Mouse (Mus musculus): ENCODE results near the gene Cysrt1. TPM values are rescaled to one million over a fixed set of nuclear protein-coding genes. Genes with fewer than 3 reads are reported as not detected.
"Not testable (repeated sequence)": the region's sequence is repeated elsewhere in the genome, so short reads cannot be mapped to it uniquely, and the experiment has no call there.

Gene Cysrt1
- polyA plus RNA-seq, 1 experiment from 2014 or later = 0.59 TPM

DNA sequence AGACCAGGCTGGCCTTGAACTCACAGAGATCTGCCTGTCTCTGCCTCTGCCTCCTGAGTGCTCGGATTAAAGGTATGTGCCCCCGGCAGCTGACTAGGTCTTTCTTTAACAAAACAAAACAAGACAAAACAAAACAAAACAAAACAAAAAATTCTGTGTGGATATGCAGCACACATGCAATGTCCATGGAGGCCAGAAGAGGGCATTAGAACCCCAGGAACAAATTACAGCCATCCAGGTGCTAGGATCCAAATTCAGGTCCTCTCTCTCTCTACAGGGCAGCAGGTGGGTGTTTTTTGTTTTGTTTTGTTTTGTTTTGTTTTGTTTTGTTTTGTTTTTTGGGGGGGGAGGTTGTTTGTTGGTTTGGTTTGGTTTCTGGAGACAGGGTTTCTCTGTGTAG lies 16.6 kb upstream of the Cysrt1 start:
- H3K9me3 ChIP-seq (ENCODE audit: control insufficient read depth, low read length) = no peaks in the 10 kb centered on the region
- H3K36me3 ChIP-seq (replicated peaks; ENCODE audit: control insufficient read depth, insufficient read depth) = no peaks in the 10 kb centered on the region
- H3K27ac ChIP-seq = no peak overlapping the region
- no peak overlapping the region for H3K4me3 ChIP-seq (replicated peaks; ENCODE audit: low read length)
- H3K4me2 ChIP-seq (replicated peaks) = no peak overlapping the region
- 47% methylated on average over 2 of the region's 2 CpGs for whole genome bisulfite sequencing
- H3K27me3 ChIP-seq (ENCODE audit: control insufficient read depth, insufficient read depth, low read length) = 0 out of 2 replicates have a peak, but pooled peaks cover under 1% of the 10 kb centered on the region
- H3K4me1 ChIP-seq (replicated peaks; ENCODE audit: control insufficient read depth, insufficient read depth, low read length) = peaks cover 23% of the 10 kb centered on the region
- ATAC-seq (ENCODE audit: low FRiP score) = no peak
- H3K9ac ChIP-seq = no peak overlapping the region
- no peak for DNase-seq (ENCODE audit: low spot score)

GRCm38 (mm10) chr2:25257250-25257649 lies 15.0 kb upstream of the Cysrt1 start:
- H3K36me3 ChIP-seq (replicated peaks; ENCODE audit: control insufficient read depth, insufficient read depth); H3K27me3 ChIP-seq (ENCODE audit: control insufficient read depth, insufficient read depth, low read length); ATAC-seq (ENCODE audit: low FRiP score); H3K4me2 ChIP-seq (replicated peaks); H3K9ac ChIP-seq; DNase-seq (ENCODE audit: low spot score); H3K4me3 ChIP-seq (replicated peaks; ENCODE audit: low read length); H3K27ac ChIP-seq; H3K9me3 ChIP-seq (ENCODE audit: control insufficient read depth, low read length): not testable (repeated sequence)
- peaks cover 15% of the 10 kb centered on the region for H3K4me1 ChIP-seq (replicated peaks; ENCODE audit: control insufficient read depth, insufficient read depth, low read length)
- WGBS = 91% methylated on average over 5 of the region's 5 CpGs

DNA sequence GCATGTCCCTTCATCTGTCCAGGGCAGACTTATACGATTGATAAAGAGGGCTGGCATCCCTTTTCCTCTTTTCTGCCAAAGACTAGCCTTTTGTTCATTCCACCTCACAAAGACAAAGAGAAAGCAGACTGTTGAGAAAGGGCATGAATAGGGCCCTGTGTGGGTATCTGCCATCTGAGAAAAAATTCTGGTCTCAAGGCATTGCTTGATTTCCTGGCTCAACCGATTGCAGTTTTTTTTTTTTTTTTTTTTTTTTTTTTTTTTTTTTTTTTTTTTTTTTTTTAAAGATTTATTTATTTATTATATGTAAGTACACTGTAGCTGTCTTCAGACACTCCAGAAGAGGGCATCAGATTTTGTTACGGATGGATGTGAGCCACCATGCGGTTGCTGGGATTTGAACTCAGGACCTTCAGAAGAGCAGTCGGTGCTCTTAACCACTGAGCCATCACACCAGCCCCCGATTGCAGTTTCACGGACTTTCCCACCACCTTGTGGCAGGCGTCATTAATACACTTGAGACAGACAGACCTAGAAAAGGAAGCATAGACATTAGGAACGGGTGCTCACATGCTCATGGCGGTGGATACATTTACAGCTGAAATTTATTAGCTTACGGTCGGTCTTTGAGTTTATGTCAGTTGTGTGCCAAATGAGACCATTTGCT lies 14.3 kb upstream of the Cysrt1 start:
- H3K4me2 ChIP-seq (replicated peaks) = peak overlapping the region; percentile 100
- peak overlapping the region; percentile 73 for H3K9ac ChIP-seq
- H3K4me3 ChIP-seq (replicated peaks; ENCODE audit: low read length) = peak overlapping the region; percentile 70
- not testable (repeated sequence) for H3K27me3 ChIP-seq (ENCODE audit: control insufficient read depth, insufficient read depth, low read length); ATAC-seq (ENCODE audit: low FRiP score); DNase-seq (ENCODE audit: low spot score); H3K27ac ChIP-seq; H3K9me3 ChIP-seq (ENCODE audit: control insufficient read depth, low read length)
- 61% methylated on average over 11 of the region's 12 CpGs for WGBS
- peaks cover 12% of the 10 kb centered on the region for H3K36me3 ChIP-seq (replicated peaks; ENCODE audit: control insufficient read depth, insufficient read depth)
- H3K4me1 ChIP-seq (replicated peaks; ENCODE audit: control insufficient read depth, insufficient read depth, low read length) = peaks cover 15% of the 10 kb centered on the region

DNA sequence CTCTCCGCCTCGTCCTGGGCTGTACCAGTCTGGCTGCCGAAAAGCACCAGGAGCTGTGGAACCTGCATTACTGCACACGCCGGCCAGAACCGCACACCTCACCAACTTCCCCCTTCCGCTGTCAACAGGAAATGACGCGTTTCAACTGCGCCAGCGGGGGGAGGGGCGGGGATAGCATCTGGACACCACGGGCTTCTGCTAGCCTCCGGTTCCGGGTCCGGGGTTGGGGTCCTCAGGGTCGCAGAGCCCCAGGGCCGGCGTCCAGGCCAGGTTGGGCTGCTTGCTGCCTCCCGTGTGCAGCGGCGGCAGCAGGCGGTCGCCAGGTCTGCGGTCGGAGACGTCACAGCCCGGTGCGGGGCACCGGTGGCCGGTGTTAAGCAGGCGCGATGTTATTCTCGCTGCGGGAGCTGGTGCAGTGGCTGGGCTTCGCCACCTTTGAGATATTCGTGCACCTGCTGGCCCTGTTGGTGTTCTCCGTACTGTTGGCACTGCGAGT lies 13.1 kb upstream of the Cysrt1 start, which contains the start of gene Tmem203:
Tmem203 (plus strand) TSS at position 156 of the 496 bp plus-strand sequence.
- under 1% methylated on average over 39 of the region's 39 CpGs for WGBS
- peak within 1 kb of the TSS; percentile 72 for H3K27ac ChIP-seq
- peak within 1 kb of the TSS; percentile 73 for H3K9ac ChIP-seq
- no peaks in the 10 kb centered on the region for H3K27me3 ChIP-seq (ENCODE audit: control insufficient read depth, insufficient read depth, low read length)
- peak within 1 kb of the TSS; percentile 70 for H3K4me3 ChIP-seq (replicated peaks; ENCODE audit: low read length)
- H3K36me3 ChIP-seq (replicated peaks; ENCODE audit: control insufficient read depth, insufficient read depth) = peaks cover 23% of the 10 kb centered on the region
- peak; percentile 90 for ATAC-seq (ENCODE audit: low FRiP score)
- H3K4me1 ChIP-seq (replicated peaks; ENCODE audit: control insufficient read depth, insufficient read depth, low read length) = peaks cover 15% of the 10 kb centered on the region
- no peaks in the 10 kb centered on the region for H3K9me3 ChIP-seq (ENCODE audit: control insufficient read depth, low read length)
- peak within 1 kb of the TSS; percentile 100 for H3K4me2 ChIP-seq (replicated peaks)
- DNase-seq (ENCODE audit: low spot score) = peak; percentile 94

DNA sequence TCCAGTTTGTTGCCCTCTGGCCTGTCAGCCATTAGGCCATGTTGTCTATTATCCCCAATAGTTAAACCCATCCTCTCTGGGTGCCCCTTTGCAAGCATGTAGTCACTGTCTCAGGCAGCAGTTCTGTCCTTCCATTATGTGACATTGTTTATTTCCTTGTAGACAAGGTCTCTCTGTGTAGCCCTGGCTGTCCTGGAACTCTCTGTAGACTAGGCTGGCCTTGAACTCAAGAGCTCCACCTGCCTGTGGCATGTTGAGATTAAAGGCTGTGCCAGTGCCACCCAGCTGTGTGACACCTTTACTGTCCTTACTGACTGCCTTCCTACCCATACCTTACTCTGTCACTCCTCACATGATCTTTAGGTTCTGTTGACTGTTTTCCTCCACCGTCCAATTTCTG lies 10.1 kb upstream of the Cysrt1 start:
- DNase-seq (ENCODE audit: low spot score) (no peak), ATAC-seq (ENCODE audit: low FRiP score) (no peak)
- Histone ChIP-seq H3K27ac (no peak overlapping the region), H3K4me2 (replicated peaks) (no peak overlapping the region), H3K4me1 (replicated peaks; ENCODE audit: control insufficient read depth, insufficient read depth, low read length) (peaks cover 15% of the 10 kb centered on the region), H3K9me3 (ENCODE audit: control insufficient read depth, low read length) (no peaks in the 10 kb centered on the region), H3K36me3 (replicated peaks; ENCODE audit: control insufficient read depth, insufficient read depth) (peaks cover 52% of the 10 kb centered on the region), H3K4me3 (replicated peaks; ENCODE audit: low read length) (no peak overlapping the region), H3K9ac (no peak overlapping the region), H3K27me3 (ENCODE audit: control insufficient read depth, insufficient read depth, low read length) (no peaks in the 10 kb centered on the region)
- WGBS = 93% methylated on average over 1 of the region's 1 CpGs

GRCm38 (mm10) chr2:25246183-25247072 lies 4.2 kb upstream of the Cysrt1 start, which contains the start of gene AL732309.1:
Gene AL732309.1, minus strand, starts transcription at chr2:25246863.
- Histone ChIP-seq H3K36me3 (replicated peaks; ENCODE audit: control insufficient read depth, insufficient read depth) (peaks cover 70% of the 10 kb centered on the region), H3K4me2 (replicated peaks) (no peak within 1 kb of the TSS), H3K4me1 (replicated peaks; ENCODE audit: control insufficient read depth, insufficient read depth, low read length) (peaks cover 16% of the 10 kb centered on the region), H3K9ac (no peak within 1 kb of the TSS), H3K4me3 (replicated peaks; ENCODE audit: low read length) (no peak within 1 kb of the TSS), H3K9me3 (ENCODE audit: control insufficient read depth, low read length) (no peaks in the 10 kb centered on the region), H3K27ac (no peak within 1 kb of the TSS), H3K27me3 (ENCODE audit: control insufficient read depth, insufficient read depth, low read length) (no peaks in the 10 kb centered on the region)
- WGBS = 95% methylated on average over 10 of the region's 10 CpGs
- ATAC-seq (ENCODE audit: low FRiP score) (no peak), DNase-seq (ENCODE audit: low spot score) (no peak)

DNA sequence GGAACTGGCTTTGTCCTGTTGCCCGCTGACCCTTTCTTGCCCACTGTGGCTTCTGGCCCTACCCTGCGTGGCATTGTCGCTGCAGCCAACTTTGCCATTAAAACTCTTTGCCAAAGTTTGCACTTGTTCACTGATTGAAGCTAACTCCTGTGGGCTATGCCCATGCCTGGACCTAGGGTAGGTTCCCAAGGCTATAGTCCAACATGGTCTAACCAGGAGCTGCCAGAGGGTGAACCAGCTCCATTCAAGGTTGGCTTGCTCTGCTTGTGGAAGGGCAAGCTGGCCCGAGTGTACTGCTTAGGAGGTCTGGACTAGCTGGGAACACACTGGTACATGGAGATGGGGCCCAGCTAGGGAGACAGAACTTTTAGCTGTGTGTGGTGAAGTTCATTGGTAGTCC lies 1.9 kb upstream of the Cysrt1 start:
- ATAC-seq (ENCODE audit: low FRiP score) = no peak
- Histone ChIP-seq H3K27me3 (ENCODE audit: control insufficient read depth, insufficient read depth, low read length) (no peaks in the 10 kb centered on the region), H3K4me2 (replicated peaks) (no peak overlapping the region), H3K36me3 (replicated peaks; ENCODE audit: control insufficient read depth, insufficient read depth) (peaks cover 49% of the 10 kb centered on the region), H3K9me3 (ENCODE audit: control insufficient read depth, low read length) (no peaks in the 10 kb centered on the region), H3K4me3 (replicated peaks; ENCODE audit: low read length) (no peak overlapping the region), H3K9ac (no peak overlapping the region), H3K4me1 (replicated peaks; ENCODE audit: control insufficient read depth, insufficient read depth, low read length) (peaks cover 22% of the 10 kb centered on the region), H3K27ac (no peak overlapping the region)
- 91% methylated on average over 4 of the region's 4 CpGs for WGBS
- DNase-seq (ENCODE audit: low spot score) = no peak

DNA sequence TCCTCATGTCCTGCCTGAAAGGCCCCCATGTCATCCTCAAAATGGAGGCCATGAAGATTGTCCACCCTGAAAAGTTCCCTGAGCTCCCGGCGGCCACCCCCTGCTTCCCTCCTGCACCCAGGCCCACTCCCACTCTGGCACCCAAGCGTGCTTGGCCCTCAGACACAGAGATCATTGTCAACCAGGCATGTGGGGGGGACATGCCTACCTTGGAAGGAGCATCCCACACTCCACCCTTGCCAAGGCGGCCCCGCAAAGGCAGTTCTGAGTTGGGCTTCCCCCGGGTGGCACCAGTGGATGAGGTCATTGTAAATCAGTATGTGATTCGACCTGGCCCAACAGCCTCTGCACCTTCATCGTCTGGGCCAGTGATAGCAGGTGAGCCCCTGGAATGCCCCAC lies 1.1 kb upstream of the Cysrt1 start:
- no peak for ATAC-seq (ENCODE audit: low FRiP score)
- Histone ChIP-seq H3K27me3 (ENCODE audit: control insufficient read depth, insufficient read depth, low read length) (no peaks in the 10 kb centered on the region), H3K4me2 (replicated peaks) (peak overlapping the region; percentile 86), H3K4me3 (replicated peaks; ENCODE audit: low read length) (peak overlapping the region; percentile 72; the same call in 1 of the 2 replicates), H3K36me3 (replicated peaks; ENCODE audit: control insufficient read depth, insufficient read depth) (peaks cover 41% of the 10 kb centered on the region), H3K4me1 (replicated peaks; ENCODE audit: control insufficient read depth, insufficient read depth, low read length) (peaks cover 22% of the 10 kb centered on the region), H3K9ac (peak overlapping the region; percentile 87; the same call in 1 of the 2 replicates), H3K27ac (no peak overlapping the region), H3K9me3 (ENCODE audit: control insufficient read depth, low read length) (no peaks in the 10 kb centered on the region)
- DNase-seq (ENCODE audit: low spot score) = no peak
- 79% methylated on average over 8 of the region's 8 CpGs for WGBS

DNA sequence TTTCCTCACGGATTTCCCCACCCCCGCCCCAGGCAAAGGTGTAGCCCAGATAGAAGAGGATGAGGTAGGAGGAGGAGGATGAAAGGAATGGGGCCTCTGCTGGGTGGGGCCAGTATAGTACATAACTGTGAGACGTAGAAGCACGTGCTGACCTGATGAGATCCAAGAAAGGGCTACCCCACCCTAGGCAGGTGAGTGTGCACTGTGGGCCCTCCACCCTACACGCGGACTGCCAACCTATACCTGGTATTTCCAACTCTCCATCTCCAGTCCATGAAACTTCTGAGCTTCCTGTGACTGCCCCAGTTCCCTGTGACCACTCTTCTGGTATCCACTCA lies 845 bp downstream of the Cysrt1 start:
- DNase-seq (ENCODE audit: low spot score) = no peak
- H3K27ac ChIP-seq = peak overlapping the region; percentile 60; the same call in 1 of the 2 replicates
- H3K9me3 ChIP-seq (ENCODE audit: control insufficient read depth, low read length) = no peaks in the 10 kb centered on the region
- WGBS = 17% methylated on average over 6 of the region's 6 CpGs
- H3K27me3 ChIP-seq (ENCODE audit: control insufficient read depth, insufficient read depth, low read length) = peaks cover 6% of the 10 kb centered on the region; the same call in 1 of the 2 replicates
- H3K4me1 ChIP-seq (replicated peaks; ENCODE audit: control insufficient read depth, insufficient read depth, low read length) = peaks cover 22% of the 10 kb centered on the region
- peak overlapping the region; percentile 72 for H3K4me3 ChIP-seq (replicated peaks; ENCODE audit: low read length)
- H3K36me3 ChIP-seq (replicated peaks; ENCODE audit: control insufficient read depth, insufficient read depth) = peaks cover 24% of the 10 kb centered on the region
- ATAC-seq (ENCODE audit: low FRiP score) = peak; percentile 5; the same call in 1 of the 2 replicates
- H3K4me2 ChIP-seq (replicated peaks) = peak overlapping the region; percentile 86
- peak overlapping the region; percentile 87 for H3K9ac ChIP-seq
